Mouse (Mus musculus) gastrocnemius, postnatal 25 days (tissue): ENCODE measurements at regions not wholly inside any gene's neighbourhood (a gene's known extent, or its start where the extent isn't known, plus 50 kb on each side); places are given as distances from the start of the nearest gene placed in this dataset.
A peak's percentile ranks its signal among the peaks of the same experiment; 100 is the strongest.

ENCODE experiments used
- DNase-seq: peaks from one replicate; pipeline ENCODE4 v3.0.0; 2022

DNA sequence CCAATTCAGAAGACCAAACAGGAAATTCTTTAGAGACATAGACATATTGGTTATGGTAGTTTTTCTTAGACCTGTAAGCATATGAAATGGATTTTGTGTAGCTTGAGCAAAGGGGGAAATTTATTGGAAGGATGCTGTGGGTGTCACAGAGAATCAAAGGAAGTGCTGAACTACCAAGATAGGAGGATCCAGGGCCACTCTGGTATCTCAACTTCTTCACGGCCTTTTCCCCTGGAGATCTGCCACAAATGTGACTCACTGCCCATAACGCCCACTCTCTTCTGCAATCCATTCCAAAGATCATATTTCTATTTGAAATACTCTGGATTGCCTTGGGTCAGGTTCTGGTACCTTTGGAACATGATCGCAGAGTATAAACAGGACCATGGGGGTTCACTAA lies 161.6 kb upstream of the Fggy start:
- DNase-seq = no peak

DNA sequence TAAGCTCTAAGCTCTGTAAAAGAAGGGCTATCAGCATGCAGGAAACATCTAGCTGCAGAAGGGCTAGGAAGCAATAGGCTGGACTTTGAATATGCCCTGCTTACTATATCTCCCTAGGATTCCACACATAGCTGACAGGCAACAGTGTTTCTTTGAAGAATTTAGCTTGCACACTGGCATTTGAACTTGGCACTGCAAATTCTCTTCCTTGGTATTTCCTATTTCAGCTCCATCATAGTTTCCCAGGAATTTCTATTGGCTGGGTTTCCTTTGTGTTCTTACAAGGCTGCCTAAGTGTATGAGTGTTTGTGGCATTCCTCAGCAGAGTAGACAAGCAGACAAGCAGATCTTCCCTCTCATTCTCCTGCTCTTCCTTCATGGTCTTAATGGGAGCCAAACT lies 159.0 kb upstream of the Fggy start:
- no peak for DNase-seq

DNA sequence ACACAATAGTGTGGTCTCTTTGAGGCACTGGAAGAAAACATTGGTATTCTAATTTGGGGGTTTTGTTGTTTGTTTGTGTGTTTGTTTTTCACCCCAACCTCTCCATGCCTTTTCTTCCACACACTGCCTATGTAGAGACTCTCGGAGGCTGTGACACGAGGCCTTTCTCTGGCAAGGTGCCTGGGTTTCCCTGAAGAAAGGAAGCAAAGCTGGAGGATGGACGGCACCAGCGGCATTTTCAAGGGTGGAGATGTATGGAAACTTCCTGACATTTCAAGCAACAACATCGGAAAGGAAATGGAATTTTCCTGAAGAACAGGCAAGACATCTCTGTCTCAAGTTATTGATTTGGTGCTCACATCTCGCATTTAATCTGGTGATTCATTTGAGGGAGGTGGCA lies 155.0 kb upstream of the Fggy start:
- DNase-seq = no peak

DNA sequence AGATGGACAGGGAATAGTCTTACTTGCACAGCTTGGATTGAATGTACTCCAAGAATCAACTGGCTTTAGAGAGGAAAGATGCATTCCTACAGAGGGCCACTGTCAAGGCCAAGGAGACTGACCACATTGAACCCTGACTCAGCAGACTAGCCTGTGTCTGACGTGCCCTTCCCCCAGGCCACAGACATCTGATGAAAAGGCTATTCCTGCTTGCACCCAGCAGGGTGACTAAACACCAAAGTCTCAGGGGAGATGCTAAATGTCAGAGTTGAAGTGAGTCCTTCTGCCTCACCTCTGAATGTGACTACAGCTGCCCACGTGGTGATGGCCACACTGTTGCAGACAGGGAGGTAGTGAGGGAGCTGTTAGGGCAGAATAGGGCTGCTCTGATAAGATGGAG lies 140.2 kb upstream of the Fggy start:
- DNase-seq = peak; percentile 17

DNA sequence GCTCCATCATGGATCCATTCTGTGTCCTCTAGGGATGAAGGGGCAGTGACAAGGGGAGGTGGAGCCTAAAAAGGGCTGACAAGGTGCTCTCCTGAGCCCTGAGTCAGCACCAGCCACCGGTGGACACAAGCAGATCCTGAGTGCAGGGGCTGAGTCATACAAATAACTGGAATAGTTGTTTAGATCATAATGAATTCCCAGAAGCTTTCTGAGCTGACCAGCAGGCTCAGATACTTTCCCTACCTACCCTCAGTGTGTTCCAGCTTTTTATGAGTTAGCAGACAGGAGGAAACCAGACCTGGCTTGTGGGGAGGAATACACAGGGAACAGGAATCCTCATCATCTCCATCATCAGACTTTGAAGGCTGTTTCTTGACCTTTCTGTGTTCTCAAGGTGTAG lies 130.7 kb upstream of the Fggy start:
- DNase-seq = no peak

DNA sequence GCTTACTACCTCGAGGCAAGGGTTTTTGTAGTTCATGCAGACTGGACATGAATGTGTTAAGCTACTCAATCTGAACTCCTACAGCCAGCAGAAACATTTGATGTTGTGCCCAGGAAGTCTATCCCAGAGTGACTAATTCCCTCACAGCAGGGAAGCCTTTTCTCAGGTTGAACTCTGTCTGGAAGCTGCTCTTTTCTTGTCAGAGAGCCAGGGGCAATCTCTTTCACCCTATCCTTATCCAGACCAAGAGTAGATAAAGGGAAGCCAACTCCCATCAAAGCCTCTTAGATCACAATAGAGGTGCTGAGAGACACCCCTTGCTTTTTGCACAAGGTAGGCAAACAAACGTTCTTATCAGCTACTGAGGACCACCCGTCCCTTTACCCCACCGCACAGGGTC lies 122.8 kb upstream of the Fggy start:
- DNase-seq = no peak

DNA sequence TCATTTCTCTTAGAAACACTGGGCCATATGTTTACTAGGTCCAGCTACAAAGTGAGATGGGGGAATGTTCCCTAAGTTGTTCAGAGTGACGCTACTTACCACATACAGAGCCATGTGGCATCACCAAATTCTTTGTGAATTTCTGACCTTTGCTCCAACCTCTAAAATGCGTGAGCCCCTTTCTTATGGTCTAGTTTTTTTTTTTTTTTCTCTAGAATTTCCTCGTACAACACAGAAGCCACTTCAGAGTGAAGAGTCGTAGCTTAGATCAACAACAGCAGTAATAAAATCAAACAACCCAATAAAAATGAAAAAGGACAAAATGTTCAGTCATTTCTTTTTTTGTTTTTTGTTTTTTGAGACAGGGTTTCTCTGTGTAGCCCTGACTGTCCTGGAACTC lies 122.2 kb upstream of the Fggy start:
- no peak for DNase-seq

DNA sequence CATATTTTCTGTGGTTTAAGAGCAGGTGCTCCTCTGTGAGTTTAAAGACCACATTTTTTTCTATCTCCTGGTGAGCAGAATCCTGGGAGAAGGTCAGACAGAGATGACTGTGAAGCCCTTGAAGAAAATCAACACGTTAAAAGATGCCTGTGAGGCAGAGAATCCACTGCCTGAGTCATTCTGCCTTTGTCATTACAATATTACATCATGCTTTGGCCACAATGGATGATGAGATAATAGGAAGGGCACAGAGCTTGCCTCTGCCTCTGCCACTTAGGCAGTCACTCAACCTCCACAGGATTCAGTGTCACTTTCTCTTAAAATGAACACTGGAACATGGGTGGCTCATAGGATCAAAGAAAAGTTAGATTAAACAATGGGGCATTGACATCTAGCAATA lies 117.5 kb upstream of the Fggy start:
- DNase-seq = no peak

DNA sequence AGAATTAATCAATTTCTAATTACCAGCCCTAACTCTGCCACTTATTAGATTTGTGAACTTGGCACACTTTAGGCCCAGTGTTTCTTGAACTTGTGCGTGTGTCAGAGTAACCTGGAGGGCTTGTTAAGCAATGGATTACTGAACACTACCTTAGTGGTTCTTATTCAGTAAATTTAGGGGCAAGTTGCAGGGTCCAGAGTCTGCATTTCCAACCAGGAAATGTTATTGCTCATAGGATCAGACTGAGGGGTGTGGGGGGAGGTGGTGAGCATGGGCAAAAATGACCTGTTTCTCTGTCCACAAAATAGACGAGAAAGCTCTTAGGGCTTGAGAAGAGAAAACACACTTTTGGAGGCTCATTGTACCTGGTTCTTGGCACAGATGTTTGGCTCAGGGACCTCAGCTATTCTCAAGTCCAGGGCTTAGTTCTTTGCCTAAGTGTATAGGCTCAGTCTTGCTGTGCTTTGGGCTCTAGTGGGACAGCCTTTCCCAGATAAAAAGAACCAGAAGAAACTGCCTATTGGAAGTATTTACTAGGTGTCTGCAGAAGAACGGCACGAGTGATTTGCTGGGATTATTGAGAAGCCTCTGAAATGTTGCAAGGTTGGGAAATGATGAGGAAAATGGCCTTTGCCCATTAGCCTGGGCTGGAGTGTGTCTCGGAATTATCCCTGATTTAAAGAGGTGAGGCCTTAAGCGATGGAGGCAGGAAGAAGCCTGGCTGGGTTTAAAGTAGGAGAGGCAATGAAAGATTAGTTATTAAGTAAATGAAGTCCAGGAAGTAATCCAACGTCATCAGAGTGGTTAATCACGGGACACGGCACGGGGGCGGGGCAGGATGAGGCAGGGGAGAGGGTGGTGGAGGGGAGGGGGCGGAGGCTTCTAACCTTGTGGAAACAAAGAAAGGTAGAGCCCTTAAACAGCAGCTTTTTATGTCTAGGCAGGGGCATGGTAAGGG lies 113.2 kb upstream of the Fggy start:
- no peak for DNase-seq

DNA sequence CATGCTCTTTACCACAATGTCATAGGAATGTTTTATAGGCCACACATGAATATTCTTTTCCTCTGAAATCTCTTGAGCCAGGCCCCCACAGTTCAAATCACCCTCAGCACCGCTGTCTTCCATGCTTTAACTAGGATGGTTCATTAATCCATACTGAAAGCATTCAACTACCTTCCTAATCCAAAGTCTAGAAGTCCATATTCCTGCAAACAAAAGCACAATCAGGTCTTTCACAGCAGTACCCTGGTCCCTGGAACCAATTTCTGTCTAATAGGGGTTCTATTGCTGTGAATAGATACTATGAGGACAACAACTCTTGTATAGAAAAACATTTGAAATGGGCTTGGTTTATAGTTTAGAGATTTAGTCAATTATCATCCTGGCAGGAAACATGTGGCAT lies 107.0 kb upstream of the Fggy start:
- DNase-seq = no peak

DNA sequence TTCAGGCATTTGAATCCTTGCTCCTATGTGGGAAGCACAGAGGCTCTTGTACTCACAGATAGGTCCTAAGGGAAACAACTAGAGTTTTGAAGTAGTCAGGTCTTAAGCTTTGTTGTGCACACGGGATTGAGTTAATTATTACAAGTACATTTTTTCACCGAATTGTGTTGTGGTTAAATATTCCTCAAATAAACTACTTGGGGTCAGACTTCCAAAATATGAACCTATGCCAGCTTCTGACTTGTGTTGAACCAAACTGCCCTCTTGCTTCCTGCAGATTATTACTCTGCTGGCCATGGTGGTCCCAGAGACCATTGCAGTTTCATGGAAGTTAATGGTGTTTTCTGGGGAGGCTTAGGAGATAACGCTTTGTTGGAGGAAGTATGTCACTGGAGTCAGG lies 105.5 kb upstream of the Fggy start:
- no peak for DNase-seq

DNA sequence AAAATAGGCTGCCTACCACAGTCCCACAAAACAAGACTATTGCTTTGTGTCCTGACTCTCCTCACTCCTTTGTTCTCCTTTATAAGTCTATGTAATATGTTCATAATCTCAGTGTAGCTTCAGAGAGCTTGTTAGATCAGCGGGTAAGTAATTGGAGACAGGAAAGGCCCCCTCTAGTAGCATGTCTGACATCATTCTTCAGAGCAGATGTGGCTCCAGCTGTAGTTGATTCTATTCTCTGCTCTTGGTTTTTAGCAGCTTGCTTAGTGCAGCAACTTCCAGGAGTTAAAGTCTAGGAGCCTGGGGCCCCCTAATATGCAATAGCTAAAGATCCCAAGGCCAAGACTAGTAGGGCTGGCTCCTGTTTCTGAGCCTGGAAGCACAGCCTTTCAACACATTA lies 101.0 kb upstream of the Fggy start:
- no peak for DNase-seq

DNA sequence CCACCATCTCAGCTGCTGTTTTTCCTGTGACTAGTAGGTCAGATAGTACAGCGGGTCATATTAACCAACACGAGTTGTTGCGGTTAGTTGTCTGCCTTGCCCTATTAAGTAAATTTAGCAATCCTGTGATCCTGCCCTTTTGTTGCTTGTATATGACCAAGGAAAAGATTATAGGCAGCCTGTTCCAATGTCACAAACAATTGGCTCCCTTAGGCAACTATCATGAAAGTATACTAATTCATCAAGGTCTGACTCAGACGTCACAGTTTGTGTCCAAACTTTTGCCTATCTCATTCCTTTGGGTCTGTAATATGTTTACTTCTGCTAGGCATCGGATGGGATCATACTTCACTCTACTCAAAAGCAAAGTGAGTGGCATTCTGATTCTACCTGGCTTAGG lies 100.4 kb upstream of the Fggy start:
- no peak for DNase-seq

DNA sequence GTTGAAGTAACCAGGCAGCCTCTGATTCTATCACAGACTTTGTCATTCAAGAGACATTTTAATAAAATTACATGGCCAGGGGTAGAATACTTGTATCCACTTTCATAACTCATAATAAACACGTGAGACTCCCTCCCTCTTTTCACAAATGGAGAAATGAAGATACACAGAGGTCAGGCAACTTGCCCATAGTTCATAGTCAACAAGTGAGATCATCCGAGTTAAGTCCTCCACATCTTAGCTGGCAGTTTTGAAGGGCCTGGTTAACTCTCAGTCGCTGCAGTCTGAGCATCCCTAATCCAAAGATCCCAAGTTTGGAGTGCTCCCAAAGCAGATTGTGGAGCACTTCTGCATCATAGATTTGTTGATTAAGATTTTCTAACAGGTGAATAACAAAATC lies 94.8 kb upstream of the Fggy start:
- no peak for DNase-seq

DNA sequence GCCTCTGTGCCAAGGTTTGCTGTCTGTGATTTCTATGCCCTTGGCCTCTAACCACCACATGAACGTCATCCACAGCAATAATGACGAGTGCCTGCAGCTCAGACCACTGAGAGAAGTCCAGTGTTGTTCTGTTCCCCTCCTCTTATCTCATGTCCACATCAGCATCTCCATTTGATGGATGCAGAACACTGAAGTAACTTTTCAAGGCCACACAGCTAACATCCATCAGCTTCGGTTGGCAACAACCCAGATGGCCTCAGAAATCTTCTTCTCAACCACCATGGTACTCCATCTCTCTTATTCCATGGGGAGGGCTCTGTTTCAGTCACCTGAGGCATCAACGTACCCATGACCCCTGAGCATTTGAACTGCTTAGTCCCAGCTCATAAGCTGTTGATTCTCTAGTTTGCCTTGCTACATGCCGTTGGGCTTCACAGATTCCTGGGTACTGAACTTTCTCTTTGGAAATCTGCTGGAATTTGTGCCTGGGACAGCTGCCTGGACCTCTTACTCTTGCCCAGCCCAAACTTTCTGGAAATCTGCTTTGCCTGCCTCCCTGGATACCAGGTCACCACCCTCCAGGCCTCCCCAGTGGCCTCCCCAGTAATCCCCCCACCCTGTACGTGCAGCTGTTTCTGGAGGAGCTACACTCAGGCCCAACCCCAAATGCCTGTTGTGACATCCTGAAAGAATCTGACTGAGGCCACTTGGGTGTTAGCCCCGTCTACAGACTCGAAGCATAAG lies 94.1 kb upstream of the Fggy start:
- peak; percentile 75 for DNase-seq

DNA sequence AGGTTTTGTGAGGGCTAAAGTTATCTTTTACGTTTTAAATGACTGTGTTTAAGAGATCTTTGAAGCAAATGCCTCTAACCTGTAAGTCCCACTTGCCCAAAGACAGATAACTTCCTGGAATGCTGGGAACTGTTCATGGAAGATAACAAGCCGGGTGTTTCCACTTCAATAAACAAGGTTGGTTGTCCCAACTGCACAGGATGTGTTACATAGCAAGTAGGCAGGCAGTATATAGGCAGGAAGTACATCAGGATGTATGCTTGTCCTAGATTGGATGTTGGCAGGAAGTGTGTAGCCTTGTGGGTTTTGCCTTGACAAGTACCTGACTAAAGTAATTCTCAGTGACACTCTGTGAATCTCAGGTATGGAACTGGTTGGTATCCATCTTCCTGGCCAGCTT lies 90.7 kb upstream of the Fggy start:
- DNase-seq = no peak

DNA sequence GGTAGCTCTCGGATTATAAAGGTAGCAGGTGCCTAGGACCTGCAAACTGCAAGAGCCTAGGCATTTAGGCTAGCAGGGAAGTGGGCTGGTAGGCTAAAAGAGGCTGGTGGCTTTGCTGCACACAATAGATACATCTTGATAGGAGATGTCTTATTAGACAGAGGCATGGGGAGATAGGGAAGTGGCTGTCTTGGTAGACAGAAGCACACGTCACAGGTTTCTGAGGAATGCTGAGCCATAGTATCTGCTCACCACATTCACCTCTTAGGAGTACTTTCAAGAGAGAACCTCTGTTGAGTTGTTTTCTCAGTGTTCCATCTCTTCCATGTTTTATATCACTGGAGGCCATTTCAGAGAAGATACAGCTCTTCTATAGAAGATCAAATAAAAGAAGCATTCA lies 89.8 kb upstream of the Fggy start:
- no peak for DNase-seq

DNA sequence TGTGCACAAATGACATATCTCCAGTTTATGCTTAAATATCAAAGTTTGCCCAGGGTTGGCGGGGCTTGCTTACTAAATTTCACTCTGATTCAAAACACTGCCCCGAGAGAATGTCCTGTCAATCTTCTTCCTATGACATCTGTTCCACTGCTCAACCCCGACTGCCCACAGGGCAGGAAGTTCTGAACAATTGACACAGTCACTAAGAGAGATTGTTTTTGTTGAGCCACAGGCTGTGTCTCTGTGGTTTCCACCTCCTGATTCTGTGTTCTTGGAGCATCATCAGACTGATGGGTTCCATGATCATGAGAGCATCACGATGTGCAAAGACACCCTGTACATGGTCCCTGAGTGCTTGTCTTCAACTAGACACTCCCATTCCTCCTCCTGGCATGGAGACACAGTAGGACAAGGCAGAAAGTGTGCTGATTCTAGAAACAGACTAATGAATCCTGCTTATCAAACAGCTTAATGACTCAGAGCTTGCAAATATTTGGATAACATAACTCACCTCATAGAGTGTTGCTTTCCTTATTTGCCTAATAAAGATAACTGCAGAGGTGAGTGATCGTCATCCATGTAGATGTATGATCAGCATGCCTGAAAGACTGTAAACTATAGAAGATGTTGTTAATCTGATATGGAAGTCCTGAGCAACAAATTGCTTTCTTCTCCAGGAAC lies 82.4 kb upstream of the Fggy start:
- DNase-seq = no peak

DNA sequence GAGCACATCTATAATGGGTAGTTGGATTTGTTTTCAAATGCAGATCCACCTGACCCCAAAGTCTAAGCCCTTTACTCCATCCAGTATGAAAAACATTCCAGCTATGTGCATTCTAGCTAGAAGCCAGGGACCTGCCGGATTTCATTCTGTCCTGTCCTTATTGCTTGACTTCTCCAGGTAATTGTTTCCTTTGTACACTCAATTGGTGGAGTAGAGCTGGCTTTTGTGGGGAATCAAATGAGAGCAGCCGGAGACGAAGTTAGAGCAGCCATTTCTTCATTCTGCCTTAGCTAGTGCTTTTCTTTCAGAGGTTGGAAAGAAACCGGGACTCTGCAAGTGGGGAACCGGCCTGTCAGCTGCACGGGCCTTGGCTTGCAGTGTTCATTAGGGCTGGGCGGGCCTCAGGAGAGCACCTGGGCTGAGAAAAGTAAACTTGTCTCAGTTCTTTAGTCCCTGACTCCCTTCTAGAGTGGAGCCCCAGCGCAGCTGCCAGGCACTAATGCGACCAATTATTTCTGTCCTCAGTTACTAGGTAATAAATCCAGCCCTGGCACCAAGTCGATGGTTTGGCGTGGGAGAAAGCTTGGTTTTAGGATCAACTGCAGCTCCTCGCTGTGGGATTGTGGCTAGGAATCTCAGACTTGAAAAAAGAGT lies 81.1 kb upstream of the Fggy start:
- peak; percentile 42 for DNase-seq

DNA sequence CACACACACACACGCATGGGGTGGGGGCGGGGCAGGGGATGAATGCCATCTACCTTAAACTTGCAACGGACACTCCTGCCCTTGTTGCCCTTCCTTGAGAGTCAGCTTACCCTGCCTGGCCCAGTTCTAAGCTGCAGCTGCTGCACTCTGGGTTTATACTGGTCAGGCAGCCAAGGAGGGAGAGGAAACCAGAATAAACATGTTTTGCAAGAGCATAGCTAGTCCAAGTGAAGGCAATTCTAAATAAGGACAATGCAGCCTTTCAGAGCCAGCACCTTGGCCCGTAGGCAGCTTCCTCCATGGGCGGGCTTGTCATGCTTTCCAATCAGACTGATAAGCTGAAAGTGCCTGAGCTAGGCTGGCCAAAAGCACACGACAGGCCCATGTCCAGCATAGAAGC lies 73.7 kb upstream of the Fggy start:
- DNase-seq = peak; percentile 83

DNA sequence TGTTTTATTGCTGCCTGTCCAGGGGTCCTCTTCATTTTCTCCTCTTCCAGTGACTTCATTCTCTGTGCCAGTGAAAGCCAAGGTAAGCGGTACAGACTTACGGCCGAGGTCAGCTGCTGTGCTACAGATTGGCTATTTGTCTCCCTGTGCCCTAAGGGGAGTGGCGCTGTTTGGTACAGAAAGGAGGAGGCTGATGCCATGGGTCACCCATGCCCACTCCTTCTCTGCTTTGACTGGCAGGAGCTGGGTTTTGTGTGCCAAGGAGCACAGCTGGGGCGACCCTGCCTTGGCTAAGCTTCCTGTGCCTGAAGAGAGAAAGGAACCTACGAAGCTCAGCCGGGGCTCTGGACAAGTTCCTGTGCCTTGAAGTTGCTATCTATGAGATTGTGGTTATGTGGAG lies 70.0 kb upstream of the Fggy start:
- DNase-seq = no peak

DNA sequence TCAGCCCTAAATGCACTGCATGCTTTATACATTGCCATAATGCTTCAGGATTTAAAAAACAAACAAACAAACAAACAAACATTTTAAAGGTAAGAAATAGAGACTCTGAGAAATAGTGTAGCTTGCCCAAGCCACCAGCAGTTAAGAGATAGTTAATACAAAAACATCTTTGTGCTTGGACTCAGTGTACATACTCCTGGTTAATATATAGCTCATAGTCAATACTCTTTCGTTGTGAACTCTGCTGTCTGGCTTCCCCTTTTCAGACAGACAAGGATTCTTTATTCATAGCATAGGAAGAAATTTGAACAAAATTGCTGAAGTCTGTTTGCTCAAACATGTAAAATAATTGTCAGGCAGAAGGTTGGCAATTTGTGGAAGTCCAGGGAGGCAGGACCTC lies 69.3 kb upstream of the Fggy start:
- no peak for DNase-seq

DNA sequence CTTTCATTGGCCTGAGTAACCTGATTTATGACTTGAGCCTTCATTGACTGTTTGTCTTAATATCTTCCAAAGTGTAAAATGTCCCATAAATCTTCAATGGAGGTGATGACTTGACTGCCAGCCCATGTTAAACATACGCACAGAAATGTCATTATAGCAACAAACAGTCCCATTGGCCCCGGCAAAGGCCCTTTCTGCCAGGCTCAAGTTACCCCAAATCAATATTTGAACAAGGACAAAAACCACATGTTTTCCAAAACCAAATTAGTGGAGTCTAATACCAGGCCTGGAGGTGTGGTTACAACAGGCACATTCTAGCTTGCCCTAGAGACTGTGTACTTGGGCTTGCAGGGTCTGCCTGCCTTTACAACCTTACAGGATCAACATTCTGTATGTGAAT lies 68.2 kb upstream of the Fggy start:
- DNase-seq = no peak
